Mouse (Mus musculus) retina, adult 2 months (tissue): ENCODE results near the gene Grcc10.

ENCODE experiments used
- DNase-seq: peaks from one replicate; pipeline ENCODE4 v3.0.0-alpha.2; 2012; ENCODE audit warnings: low read depth, low spot score

The Grcc10 gene

DNA sequence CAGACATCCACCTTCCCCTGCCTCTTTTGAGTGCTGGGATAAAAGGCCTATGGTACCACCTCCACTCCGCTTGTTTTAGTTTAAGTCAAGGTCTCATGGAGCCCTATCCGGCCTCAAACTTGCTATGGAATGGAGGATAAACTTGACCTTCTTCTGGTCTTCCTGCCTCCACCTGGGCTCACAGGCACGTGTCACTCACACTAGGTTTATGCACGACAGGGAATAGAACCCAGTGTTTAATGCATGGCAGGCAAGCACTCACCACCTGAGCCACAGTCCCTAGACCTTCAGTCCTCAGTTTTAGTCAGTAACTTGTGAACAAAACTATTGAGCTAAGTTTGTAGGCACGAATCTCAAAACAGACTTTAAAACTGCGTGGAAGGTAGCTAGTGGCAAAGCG, 10.1 kb downstream of the Grcc10 start:
- no peak for DNase-seq

DNA sequence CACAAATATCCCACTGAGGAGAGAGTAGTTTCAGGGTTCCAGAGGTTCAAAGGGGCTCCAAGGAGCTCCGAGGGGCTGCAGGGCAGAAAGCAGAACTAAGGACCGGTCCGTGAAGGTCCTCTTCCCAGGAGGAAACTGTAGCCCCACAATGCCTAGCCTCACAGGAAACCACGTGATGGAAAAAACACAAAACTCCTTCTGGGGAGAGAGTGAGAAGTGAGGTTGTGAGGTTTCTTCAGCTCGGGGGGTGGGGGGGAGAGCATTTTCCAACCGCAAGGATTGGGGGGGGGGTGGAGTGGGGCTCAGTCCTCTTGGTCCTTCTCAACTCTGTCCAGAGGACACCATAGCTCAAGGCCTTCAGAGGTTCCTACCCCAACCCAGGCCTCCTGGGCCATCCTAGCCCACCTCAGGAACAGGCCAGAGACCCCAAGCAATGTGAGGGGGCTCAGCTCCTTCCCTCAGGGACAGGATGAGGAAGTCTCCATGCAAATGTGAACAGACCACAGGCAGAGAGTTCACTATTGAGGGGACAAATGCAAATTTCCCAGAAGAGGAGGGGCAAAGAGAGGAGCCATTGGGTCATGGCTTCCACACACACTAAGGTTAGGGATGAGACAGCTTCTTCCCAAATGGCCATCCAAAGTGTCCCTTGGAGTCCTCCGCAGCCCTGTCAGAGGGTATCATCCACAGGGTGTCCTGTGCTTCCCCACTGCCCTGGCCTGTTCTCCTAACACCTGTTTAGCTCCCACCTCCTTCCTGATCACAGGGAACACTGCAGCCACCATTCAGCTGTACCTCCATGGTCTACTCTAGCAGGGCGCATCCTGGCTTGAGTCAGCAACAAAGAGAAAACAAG, 11.1 kb downstream of the Grcc10 start:
- DNase-seq = no peak

DNA sequence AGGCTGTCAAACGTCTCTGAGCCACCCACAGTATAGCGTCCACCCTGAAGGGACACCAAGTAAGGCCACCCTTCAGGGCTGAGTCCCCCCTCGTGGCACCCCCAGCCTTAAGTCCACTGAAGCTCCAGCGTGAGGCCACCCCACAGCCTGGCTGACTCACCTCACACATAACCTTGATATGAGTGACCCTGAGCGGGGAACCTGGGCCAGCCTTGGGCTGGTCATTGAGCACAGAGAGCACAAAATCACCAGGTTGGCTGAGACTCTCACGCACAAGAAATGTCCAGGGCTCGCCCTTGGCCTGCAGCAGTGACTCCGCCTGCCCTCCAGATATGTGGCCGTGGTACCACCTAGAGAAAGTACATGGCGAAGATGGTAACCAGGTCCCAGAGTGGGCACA, 12.6 kb downstream of the Grcc10 start:
- no peak for DNase-seq

DNA sequence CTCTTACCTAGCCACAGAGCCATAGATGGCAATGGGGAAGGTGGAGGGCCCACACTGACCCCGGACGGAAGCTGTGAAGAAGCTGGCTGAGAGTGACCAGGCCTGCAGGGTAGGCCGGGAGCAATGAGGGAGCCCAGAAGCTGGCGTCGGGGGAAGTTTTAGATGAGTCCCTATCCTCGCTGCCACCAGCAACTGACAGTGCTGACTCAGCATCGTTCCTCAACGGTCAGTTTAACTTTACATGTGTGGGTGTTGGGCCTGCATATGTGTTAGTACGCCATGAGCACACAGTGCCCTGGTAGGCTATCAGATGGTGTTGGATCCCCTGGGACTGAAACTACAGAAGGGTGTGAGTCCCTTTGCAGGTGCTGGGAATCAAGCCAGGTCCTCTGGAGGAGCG, 16.7 kb downstream of the Grcc10 start:
- no peak for DNase-seq

DNA sequence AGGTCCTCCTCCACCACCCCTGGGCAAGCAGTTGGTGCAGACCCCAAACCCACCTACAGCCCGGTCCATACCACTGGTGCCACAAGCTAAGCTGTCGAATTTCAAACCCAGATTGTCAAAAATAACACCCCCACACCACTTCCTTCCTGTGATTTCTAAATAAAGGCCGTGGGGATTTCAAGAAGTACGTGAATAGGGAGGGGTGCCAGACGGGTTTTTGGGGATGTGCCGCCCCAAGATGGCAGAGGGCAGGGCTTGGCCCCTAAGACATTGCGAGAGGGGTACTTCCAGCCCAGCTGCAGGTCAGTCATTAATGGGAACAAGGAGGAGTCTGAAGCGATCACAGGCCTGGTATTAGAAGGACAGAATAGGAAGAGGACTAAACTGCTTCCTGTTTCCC, 17.6 kb downstream of the Grcc10 start:
- no peak for DNase-seq

DNA sequence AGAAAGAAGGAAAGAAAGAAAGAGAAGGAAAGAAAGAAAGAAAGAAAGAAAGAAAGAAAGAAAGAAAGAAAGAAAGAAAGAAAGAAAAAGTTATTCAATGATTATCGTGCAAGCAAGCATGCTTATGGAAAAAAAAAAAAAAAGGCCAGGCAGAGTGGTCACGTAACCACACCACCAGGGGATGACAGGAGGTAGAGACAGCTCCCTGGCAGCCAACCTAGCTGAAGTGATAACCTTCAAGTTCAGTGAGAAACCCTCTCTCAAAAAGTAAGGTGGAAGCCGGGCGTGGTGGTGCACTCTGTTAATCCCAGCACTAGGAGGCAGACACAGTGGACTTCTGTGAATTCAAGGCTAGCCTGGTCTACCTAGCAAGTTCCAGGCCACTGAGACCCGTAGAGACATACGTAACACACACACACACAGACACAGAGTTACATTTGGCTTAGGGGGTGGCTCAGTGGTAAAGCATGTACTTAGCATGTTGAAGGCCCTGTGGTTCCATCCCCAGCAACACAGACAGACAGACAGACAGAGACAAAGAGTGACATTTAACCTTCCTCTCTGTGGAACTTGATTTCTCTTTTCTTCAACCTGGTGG, 18.2 kb downstream of the Grcc10 start:
- DNase-seq = no peak

DNA sequence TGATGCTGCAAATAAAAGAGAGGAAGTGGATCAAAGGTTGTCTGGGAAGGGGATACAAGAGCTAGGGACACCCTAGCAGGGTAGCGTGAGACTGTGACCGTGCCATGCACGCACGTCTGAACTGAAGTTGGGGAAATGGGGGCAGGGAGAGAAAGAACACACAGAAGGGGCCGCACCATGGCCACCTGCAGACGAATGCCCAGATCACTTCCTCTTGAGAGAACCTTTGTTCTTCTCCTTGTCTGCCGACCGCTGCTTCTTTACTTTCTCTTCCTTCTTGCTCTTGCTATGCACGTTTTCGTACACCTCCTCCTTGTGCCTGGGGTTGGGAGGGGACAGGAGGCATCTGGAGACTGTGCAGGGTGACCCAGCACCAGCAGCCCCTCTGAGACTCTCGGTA, 20.3 kb downstream of the Grcc10 start:
- no peak for DNase-seq

DNA sequence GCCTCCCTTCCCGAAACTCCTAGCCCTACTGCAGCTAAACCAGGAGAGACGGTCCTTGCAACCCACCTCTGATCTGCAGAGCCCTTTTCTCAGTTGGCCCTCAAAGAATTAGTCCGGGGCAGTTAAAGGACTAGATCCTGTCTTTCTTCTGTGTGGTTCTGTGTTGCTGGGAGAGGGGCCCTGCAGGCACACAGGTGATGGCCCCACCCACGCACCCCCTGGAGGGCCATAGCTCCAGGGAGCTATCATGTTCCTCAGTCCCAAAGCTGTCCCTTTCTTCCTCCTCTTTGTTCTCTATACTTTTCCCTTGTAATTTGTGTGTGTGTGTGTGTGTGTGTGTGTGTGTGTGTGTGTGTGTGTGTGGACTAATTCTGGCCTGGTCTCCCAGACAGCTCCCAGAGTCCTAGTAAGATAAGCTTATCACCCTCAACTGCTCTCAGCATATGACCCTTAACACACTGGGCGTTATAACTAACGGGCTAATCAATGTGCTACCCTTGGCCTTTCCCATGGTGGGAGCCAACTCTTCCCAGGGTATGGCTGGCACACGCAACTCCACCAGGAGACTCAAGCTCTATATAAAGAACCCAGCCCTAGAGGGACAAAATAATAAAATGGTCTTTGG, 21.7 kb downstream of the Grcc10 start:
- no peak for DNase-seq

DNA sequence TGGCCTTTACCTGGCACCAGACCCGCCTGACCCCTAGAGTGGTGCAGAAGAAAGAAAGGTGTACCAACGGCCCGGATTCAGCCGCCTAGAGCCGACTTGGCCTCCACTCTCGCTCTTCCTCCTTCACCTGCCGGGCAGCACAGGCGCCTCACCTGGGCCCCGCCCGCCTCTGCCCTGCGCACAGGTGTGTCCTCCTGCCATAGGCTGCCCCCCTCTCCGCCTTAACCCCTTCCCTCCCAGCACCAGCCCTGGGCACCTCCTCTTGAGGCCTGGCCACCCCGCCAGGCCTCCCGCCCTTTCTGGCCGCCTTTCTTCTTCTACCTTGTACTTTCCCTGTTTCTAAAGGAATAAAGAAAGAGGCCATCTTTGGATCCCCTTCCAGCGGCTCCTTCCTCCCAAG, 22.5 kb downstream of the Grcc10 start:
- no peak for DNase-seq

DNA sequence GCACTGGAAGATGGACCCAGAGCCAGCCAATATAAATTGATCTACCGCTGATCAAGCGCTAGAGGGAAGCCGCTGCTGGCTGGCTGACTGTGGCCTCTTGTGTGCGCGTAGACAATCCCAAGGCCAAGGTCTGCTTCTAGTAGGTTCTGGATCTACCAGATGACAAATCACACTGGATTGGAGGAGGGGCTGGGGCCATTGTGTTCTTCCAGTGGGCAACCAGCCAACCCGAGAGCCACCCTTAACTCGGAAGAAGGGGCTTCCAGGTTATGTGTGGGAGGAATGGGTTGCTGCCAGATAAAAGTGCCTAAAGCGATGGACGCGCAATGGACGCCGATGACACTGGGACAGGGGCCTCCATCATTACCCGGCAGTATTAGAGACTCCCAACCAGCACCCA, 23.2 kb downstream of the Grcc10 start:
- DNase-seq = no peak

DNA sequence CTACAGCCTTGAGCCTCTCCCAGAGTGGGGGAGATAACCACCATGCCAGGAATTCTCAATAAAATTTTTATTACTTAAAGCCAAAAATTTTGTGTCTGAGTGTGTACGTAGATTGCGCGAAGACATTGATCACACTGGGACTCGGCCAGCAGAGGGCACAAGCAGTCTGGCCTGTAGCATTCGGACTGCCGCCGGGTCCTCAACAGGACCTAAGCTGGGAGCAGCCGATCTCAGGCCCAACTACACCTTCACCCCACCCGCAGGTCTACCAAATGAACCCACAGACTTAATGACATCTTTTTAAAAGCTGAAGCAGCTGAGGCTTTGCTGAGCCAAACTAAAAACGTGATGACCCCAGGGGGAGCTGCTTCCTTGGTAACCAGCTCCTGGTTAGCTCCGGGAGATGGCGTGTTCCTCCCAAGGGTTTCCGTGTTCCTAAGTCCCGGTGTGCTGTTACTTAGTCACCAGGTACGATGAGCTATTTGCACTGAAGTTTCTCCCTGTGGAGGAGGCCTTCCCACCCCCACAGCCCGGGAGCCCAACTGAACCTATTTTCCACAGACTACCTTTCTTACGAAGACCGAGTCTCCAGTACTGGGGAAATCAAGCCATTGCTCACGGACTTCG, 24.2 kb downstream of the Grcc10 start:
- no peak for DNase-seq

DNA sequence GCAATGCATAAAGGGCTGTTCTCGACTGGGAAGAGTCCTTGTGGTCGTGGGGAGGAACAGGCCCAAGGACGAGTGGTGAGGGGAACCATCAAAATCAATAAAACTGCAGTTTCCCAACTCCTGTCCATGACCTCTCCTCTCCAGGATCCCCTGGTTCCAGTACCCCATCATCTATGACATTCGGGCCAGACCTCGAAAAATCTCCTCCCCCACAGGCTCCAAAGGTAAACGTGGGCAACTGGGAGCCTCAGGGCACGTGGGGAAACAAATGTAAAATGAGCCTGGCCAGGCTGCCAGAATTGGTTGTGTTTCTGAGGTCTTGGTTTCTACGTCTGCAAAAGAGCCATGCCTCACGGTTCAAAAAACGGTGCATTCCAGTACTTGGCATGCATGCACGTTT, 28.3 kb downstream of the Grcc10 start:
- no peak for DNase-seq

DNA sequence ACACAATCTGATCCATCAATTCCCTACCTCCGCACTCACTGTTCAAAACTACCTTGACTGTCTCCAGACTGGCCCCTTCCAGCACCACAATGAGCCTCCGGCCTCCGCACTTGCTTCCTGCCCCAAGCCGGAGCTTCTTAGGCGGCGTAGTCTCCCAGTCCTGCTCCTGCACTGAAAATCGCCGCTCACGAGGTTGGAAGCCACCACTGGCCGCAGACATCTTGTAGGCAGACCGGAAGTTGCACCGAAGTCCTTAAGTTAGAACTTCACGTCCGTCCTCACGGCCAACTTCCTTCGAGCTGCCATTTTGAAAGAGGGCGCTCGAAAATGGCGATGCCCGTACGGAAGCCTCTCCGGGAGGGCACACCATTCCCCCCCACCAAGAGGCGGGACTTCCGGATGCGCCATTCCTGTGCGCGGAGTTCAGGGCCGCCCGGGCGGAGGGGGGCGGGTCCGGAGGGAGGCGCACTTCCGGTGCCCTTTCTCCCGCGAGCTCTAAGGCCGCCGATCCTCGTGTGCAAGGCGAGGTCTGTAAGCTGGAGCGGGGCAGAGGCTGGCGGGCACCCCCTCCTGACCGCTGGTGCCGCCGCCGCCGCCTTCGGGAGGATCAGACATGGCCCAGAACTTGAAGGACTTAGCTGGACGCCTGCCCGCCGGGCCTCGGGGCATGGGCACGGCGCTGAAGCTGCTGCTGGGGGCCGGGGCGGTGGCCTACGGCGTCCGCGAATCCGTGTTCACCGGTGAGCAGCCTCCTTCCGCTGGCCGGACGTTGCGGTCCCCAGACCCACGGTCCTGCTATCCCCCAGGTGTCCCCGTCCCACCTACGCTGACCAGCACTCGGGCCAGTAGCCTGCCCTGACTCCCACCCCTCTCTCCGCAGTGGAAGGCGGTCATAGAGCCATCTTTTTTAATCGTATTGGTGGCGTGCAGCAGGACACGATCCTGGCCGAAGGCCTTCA, 29.1 kb downstream of the Grcc10 start, which contains the start of the genes Emg1 and Phb2:
Emg1 (minus strand) TSS at position 355 of the 959 bp plus-strand sequence.
Phb2 (plus strand) TSS at position 513 of the 959 bp plus-strand sequence.
- peak; percentile 99 for DNase-seq

DNA sequence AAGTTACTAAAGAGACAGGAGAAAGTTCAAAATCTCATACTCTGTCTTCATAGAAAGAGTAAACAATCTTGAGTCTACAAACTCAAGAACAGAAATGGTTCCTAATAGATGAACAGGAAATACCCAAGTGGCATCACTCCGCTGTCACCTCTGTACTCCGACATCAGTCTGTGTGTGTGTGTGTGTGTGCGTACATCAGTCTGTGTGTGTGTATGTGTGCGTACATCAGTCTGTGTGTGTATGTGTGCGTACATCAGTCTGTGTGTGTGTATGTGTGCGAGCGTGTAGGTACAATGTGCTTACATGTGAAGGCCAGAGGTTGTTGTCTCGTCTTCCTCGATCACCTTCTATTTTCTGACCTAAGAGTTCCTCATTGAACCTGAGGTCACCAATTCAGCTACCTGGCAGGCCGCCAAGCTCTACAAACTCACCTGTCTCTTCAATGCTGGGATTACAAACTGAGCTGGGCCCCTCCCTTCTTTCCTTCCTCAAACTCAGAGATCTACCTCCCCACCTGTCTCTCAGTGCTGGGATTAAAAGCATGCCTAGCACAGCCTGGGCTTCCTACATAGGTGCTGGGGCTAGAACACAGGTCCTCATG, 32.8 kb downstream of the Grcc10 start:
- DNase-seq = no peak

DNA sequence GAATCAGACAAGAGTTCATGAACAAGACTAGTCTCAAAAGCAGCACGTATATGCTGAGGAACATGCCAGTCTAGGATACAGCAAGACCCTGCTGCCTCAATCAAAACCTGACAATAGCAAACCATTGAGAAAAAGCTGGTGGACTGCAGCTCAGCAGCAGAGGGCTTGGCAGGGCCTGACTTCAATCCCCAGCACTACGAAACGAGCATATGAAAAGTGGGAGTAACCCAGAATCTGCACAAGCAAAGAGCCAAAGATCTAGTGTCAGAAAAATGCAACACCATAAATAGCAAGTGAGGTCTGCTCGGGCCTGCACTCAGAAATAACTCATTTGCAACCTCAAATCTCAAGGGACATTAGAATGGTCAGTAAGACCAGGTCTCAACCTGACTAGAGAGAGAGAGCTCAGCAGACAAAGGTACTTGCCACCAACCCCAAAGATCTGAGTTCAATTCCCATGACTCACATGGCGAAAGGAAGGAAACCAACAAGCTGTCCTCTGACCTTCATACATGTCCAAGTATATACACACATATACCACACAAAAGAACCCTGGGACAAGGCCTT, 35.0 kb downstream of the Grcc10 start:
- no peak for DNase-seq

DNA sequence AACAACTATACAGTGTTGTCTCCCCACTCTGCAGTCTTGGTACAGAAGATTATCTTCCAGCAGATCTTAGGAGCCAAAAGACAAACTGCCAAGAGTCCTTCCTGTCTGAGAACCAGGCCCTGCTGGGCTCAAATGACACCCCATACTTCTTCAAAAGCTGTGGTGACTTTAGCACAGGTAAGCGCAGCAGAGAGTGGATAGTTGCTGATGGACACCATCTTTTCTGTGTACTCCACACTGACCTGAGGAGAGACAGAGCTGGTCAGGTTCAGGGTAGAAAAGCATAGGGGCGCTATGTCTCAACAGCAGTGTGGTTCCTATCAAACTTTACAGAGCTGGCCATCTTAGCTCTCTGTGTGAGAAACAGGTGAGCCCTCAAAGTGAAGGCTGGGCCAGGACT, 36.8 kb downstream of the Grcc10 start:
- DNase-seq = no peak

DNA sequence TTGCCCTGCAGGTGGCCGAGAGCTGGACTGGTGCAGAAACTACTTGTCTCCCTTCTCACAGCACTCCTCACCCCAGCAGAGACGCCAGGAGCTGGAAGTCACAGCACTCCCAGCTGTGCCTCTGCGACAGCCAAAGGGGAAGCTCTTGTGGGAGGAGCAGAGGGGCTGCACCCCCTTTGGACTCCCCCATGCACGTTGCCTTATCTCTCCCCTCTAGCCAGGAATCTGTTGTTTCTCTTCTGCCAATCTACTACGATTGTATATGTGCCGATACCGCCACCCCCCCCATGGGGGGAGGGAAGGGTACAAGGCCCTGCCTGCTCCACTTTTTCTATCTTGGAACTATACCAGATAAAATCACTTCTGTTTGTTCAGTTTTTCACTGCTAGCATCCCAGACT, 37.4 kb downstream of the Grcc10 start:
- DNase-seq = no peak

DNA sequence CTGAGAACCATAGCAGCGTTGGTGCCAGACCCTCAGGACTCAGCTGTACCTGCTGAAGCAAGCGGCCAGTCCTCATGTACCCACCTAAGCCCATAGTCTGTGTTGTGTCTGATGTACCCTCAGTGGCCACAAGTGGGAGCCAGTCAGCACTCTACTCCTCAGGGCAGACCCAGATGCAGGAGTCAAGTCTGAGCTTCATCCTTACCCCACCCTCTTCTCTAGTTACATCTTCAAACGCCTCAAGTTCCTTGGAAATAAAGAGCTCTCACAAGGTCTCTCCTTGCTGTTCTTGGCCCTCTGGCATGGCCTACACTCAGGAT, 38.4 kb downstream of the Grcc10 start:
- DNase-seq = no peak

DNA sequence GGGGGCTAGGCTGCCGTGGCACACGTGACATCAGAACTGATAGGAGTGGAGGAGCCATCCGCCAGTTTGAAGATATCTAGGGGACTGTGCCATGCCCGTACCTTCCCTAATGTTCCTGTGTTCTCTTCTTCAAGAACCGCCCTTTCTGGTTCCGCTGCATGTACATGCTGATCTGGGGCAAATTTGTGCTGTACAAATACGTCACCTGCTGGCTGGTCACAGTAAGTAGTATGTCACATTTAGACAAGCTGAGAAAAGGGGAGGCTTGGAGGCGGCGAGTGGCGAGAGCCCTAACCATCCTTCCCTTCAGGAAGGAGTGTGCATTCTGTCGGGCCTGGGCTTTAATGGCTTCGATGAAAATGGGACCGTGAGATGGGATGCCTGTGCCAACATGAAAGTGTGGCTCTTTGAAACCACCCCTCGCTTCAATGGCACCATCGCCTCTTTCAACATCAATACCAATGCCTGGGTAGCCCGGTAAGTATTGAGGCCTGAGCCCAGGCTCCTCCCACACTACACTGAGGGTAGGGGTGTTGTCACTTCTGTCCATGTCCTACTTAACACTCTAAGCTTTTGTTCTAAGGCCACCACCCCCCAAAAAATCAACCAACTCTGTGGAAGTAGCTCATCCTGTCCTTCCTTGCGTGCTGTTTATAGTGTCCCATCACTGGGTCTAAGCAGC, 38.9 kb downstream of the Grcc10 start:
- DNase-seq = no peak

DNA sequence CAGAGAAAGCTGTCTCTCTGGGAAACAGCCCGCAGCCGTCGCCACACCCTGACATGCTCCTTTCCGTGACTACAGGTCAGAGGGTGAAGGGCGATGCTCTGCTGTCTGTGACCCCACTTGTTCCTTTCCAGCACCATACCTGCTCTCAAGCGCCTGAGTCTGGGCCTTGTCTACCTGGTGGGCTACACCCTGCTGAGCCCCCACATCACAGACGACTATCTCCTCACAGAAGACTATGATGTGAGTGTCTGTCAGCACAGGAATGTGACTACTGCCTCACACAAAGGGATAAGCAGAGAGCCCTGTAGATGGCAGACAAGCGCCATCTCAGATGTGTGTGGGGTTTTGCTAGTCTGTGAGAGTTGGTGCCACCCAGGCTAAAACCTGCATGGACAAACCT, 39.8 kb downstream of the Grcc10 start:
- no peak for DNase-seq
